Mouse (Mus musculus): ENCODE results near the gene Tbp. TPM values are rescaled to one million over a fixed set of nuclear protein-coding genes. Genes with fewer than 3 reads are reported as not detected.
A peak's percentile ranks its signal among the peaks of the same experiment; 100 is the strongest.

The Tbp gene
- polyA plus RNA-seq, 2 experiments = 19.9 to 22.0 TPM

DNA sequence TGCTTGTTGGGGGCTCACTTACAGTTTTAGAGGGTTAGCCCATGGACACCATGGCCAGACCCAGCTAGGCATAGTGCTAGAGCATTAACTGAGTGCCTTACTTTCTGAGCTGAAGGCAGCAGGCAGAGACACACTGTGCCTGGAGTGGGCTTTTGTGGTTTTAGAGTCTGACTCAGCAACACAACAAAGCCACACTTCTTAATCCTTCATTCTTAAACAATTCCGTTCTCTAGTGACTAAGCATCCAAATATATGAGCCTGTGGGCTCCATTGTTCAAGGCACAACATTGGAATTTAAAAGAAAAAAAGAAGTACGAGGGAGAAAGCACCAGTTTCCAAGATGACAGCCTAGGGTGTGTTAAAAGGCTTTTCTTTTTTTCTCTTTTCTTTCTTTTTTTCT lies 11.0 kb downstream of the Tbp start:
- TF ChIP-seq EP300 (IDR thresholded peaks at IDR 0.05; ENCODE audit: low read depth) = no peak
- TF ChIP-seq CTCF (IDR thresholded peaks at IDR 0.05; ENCODE audit: low read depth) = no peak
- ATAC-seq (ENCODE audit: insufficient read depth) (no peak), DNase-seq (ENCODE audit: low read depth in 3 of 3, low spot score in 3 of 3) (no peak)
- H3K4me3 ChIP-seq (ENCODE audit: insufficient read depth in 1 of 2, low read depth in 2 of 2, low read length in 2 of 2) = no peak overlapping the region
- H3K9ac ChIP-seq (replicated peaks) = no peak overlapping the region
- no peaks in the 10 kb centered on the region for H3K27me3 ChIP-seq (ENCODE audit: control insufficient read depth, insufficient read depth, low read length)
- WGBS (ENCODE audit: insufficient replicate concordance) = 69% methylated on average over 2 of the region's 2 CpGs
- no peak overlapping the region for H3K4me2 ChIP-seq (ENCODE audit: low read depth)
- H3K27ac ChIP-seq = no peak overlapping the region
- no peaks in the 10 kb centered on the region for H3K4me1 ChIP-seq (replicated peaks; ENCODE audit: control insufficient read depth in 2 of 2, insufficient read depth in 2 of 2, low read length in 1 of 2)
- peaks cover 56% of the 10 kb centered on the region for H3K36me3 ChIP-seq (replicated peaks; ENCODE audit: control insufficient read depth, insufficient read depth, low read depth)
- no peaks in the 10 kb centered on the region for H3K9me3 ChIP-seq (ENCODE audit: control insufficient read depth, low read length)

DNA sequence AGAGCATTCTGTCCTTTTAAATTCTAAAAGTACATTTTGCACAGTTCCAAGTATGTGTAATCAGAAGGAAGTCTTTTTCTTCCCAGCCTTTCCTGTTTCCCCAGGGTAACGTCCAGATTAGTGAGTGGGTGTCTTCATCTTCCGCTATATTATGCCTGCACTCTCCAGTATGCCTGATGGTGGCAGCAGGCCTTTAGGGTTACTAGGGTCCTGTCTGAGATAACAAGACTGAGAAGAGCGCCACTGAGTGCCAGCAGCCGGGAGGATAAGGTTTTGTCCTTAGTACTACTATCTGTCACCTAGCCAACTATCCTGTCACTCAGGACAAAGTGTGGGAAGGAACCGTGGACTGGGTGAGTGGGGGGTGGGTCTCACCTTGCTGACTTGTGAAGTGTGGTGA lies 18.1 kb downstream of the Tbp start:
- Histone ChIP-seq H3K4me2 (ENCODE audit: low read depth) (no peak overlapping the region), H3K9ac (replicated peaks) (no peak overlapping the region), H3K4me3 (ENCODE audit: insufficient read depth in 1 of 2, low read depth in 2 of 2, low read length in 2 of 2) (no peak overlapping the region), H3K9me3 (ENCODE audit: control insufficient read depth, low read length) (no peaks in the 10 kb centered on the region), H3K4me1 (replicated peaks; ENCODE audit: control insufficient read depth in 2 of 2, insufficient read depth in 2 of 2, low read length in 1 of 2) (no peaks in the 10 kb centered on the region), H3K27ac (no peak overlapping the region), H3K27me3 (ENCODE audit: control insufficient read depth, insufficient read depth, low read length) (no peaks in the 10 kb centered on the region), H3K36me3 (replicated peaks; ENCODE audit: control insufficient read depth, insufficient read depth, low read depth) (peaks cover 78% of the 10 kb centered on the region)
- no peak for TF ChIP-seq EP300 (IDR thresholded peaks at IDR 0.05; ENCODE audit: low read depth)
- 0 out of 2 replicates have a peak, but pooled peaks have one; percentile 18 for TF ChIP-seq CTCF (IDR thresholded peaks at IDR 0.05; ENCODE audit: low read depth)
- no peak; the same call in 1 of the 2 replicates for ATAC-seq (ENCODE audit: insufficient read depth)
- no peak for DNase-seq (ENCODE audit: low read depth in 3 of 3, low spot score in 3 of 3)
- WGBS (ENCODE audit: insufficient replicate concordance) = 56% methylated on average over 5 of the region's 5 CpGs

- Histone ChIP-seq H3K27ac (no peak overlapping the region), H3K4me2 (ENCODE audit: low read depth) (no peak overlapping the region), H3K4me1 (replicated peaks; ENCODE audit: control insufficient read depth in 2 of 2, insufficient read depth in 2 of 2, low read length in 1 of 2) (no peaks in the 10 kb centered on the region), H3K4me3 (ENCODE audit: insufficient read depth in 1 of 2, low read depth in 2 of 2, low read length in 2 of 2) (no peak overlapping the region), H3K36me3 (replicated peaks; ENCODE audit: control insufficient read depth, insufficient read depth, low read depth) (peaks cover 78% of the 10 kb centered on the region), H3K9ac (replicated peaks) (no peak overlapping the region), H3K27me3 (ENCODE audit: control insufficient read depth, insufficient read depth, low read length) (no peaks in the 10 kb centered on the region), H3K9me3 (ENCODE audit: control insufficient read depth, low read length) (no peaks in the 10 kb centered on the region)
- ATAC-seq (ENCODE audit: insufficient read depth) (no peak), DNase-seq (ENCODE audit: low read depth in 3 of 3, low spot score in 3 of 3) (no peak)
- TF ChIP-seq CTCF (IDR thresholded peaks at IDR 0.05; ENCODE audit: low read depth) (no peak), EP300 (IDR thresholded peaks at IDR 0.05; ENCODE audit: low read depth) (no peak)
- WGBS (ENCODE audit: insufficient replicate concordance) = 89% methylated on average over 5 of the region's 5 CpGs
Measured at GRCm38 (mm10) chr17:15518186-15518585, 18.5 kb downstream of the Tbp start.

GRCm38 (mm10) chr17:15518766-15519165 lies 19.1 kb downstream of the Tbp start:
- Histone ChIP-seq H3K27ac (no peak overlapping the region), H3K9me3 (ENCODE audit: control insufficient read depth, low read length) (no peaks in the 10 kb centered on the region), H3K4me3 (ENCODE audit: insufficient read depth in 1 of 2, low read depth in 2 of 2, low read length in 2 of 2) (no peak overlapping the region), H3K27me3 (ENCODE audit: control insufficient read depth, insufficient read depth, low read length) (no peaks in the 10 kb centered on the region), H3K4me2 (ENCODE audit: low read depth) (no peak overlapping the region), H3K36me3 (replicated peaks; ENCODE audit: control insufficient read depth, insufficient read depth, low read depth) (peaks cover 72% of the 10 kb centered on the region), H3K9ac (replicated peaks) (no peak overlapping the region), H3K4me1 (replicated peaks; ENCODE audit: control insufficient read depth in 2 of 2, insufficient read depth in 2 of 2, low read length in 1 of 2) (no peaks in the 10 kb centered on the region)
- TF ChIP-seq CTCF (IDR thresholded peaks at IDR 0.05; ENCODE audit: low read depth) (no peak), EP300 (IDR thresholded peaks at IDR 0.05; ENCODE audit: low read depth) (no peak)
- DNase-seq (ENCODE audit: low read depth in 3 of 3, low spot score in 3 of 3) = no peak
- 86% methylated on average over 1 of the region's 1 CpGs for WGBS (ENCODE audit: insufficient replicate concordance)
- no peak for ATAC-seq (ENCODE audit: insufficient read depth)

- peaks cover 6 to 11% of the 10 kb centered on the region in 2 experiments; a peak in 3 of 4 replicates for H3K4me1 ChIP-seq (replicated peaks; ENCODE audit: control insufficient read depth in 2 of 2, insufficient read depth in 2 of 2, low read length in 1 of 2)
- no peaks in the 10 kb centered on the region for H3K9me3 ChIP-seq (ENCODE audit: control insufficient read depth, low read length)
- no peak for TF ChIP-seq CTCF (IDR thresholded peaks at IDR 0.05; ENCODE audit: low read depth)
- no peak for TF ChIP-seq EP300 (IDR thresholded peaks at IDR 0.05; ENCODE audit: low read depth)
- H3K4me2 ChIP-seq (ENCODE audit: low read depth) = peak overlapping the region; percentile 97
- H3K9ac ChIP-seq (replicated peaks) = peak overlapping the region; percentile 86
- peak overlapping the region; percentile 86 to 88 for H3K4me3 ChIP-seq (ENCODE audit: insufficient read depth in 1 of 2, low read depth in 2 of 2, low read length in 2 of 2)
- ATAC-seq (ENCODE audit: insufficient read depth) = no peak
- H3K36me3 ChIP-seq (replicated peaks; ENCODE audit: control insufficient read depth, insufficient read depth, low read depth) = peaks cover 17% of the 10 kb centered on the region
- no peak overlapping the region for H3K27ac ChIP-seq
- WGBS (ENCODE audit: insufficient replicate concordance) = 9% methylated on average over 10 of the region's 10 CpGs
- DNase-seq (ENCODE audit: low read depth in 3 of 3, low spot score in 3 of 3) = no peak
- no peaks in the 10 kb centered on the region for H3K27me3 ChIP-seq (ENCODE audit: control insufficient read depth, insufficient read depth, low read length)
Measured at GRCm38 (mm10) chr17:15526304-15526703, 26.6 kb downstream of the Tbp start.

Measured in liver, embryonic 14.5 days (tissue).